Mouse (Mus musculus) ovary, adult 18-20 months (tissue): Measurements from ENCODE around the gene Rwdd4a.

Experiments used
- DNase-seq: peaks from one replicate; pipeline ENCODE4 v3.0.0; 2022; ENCODE audit warnings: low spot score, mixed read lengths

The Rwdd4a gene

GRCm38 (mm10) chr8:47588616-47589015, 55.2 kb downstream of the Rwdd4a start:
- no peak for DNase-seq

DNA sequence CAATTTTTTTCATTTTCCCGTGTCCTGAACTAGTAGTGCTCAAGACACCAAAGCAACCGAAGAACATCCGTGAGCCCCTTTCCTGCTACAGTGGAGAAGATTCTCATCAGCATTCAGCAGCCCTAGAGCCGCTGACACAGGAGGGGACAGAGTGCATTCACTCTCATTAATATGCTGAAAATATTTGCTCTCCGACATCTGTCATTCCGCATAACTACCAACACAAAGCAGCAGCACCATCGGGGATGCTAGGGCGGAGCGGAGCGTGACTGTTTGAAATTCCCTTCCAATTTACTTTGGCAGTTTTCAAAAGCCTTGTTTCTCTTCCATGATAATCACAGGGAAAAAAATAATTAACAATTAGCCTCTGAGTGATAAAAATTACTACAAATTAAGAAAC, 56.9 kb downstream of the Rwdd4a start:
- no peak for DNase-seq

- no peak for DNase-seq
Observed at GRCm38 (mm10) chr8:47600664-47601063, 67.2 kb downstream of the Rwdd4a start.
